Mouse (Mus musculus): ENCODE data around the gene Rpl23.

- TF ChIP-seq CTCF (IDR thresholded peaks at IDR 0.05; ENCODE audit: insufficient read depth, low read depth, low read length) (no peak), POLR2A (IDR thresholded peaks at IDR 0.05; ENCODE audit: insufficient read depth, low read depth, low read length) (no peak)
Measured at GRCm38 (mm10) chr11:97805662-97806612, 23.7 kb upstream of the Rpl23 start.
